Mouse (Mus musculus): ENCODE data around the gene Car6. TPM values are rescaled to one million over a fixed set of nuclear protein-coding genes. Genes with fewer than 3 reads are reported as not detected.

The Car6 gene
- polyA plus RNA-seq, 1 experiment = 52.7 TPM

- no peaks in the 10 kb centered on the region for H3K36me3 ChIP-seq (ENCODE audit: control insufficient read depth, insufficient read depth)
- H3ac ChIP-seq (ENCODE audit: control insufficient read depth, insufficient read length) = no peak overlapping the region
- H3K4me2 ChIP-seq (ENCODE audit: low read depth) = no peak overlapping the region
- TF ChIP-seq SRF (IDR thresholded peaks at IDR 0.05; ENCODE audit: control insufficient read depth, insufficient read length, low read depth) = no peak
- no peak for TF ChIP-seq TCF3 (IDR thresholded peaks at IDR 0.05; ENCODE audit: insufficient read length, low read depth)
- no peak for TF ChIP-seq MAX (IDR thresholded peaks at IDR 0.05; ENCODE audit: low read depth)
- TF ChIP-seq POLR2AphosphoS2 (IDR thresholded peaks at IDR 0.05; ENCODE audit: insufficient read length, low read depth) = no peak
- TF ChIP-seq POLR2A (IDR thresholded peaks at IDR 0.05; ENCODE audit: insufficient read length, low read depth) = no peak
- no peak for TF ChIP-seq USF1 (IDR thresholded peaks at IDR 0.05; ENCODE audit: low read depth)
- no peak for TF ChIP-seq MYOG (IDR thresholded peaks at IDR 0.05; ENCODE audit: control insufficient read depth in 1 of 3, insufficient read depth in 1 of 3, insufficient read length in 2 of 3, low read depth in 2 of 3)
- TF ChIP-seq MYOD1 (IDR thresholded peaks at IDR 0.05; ENCODE audit: control insufficient read depth in 1 of 3, insufficient read length in 2 of 3, low read depth in 2 of 3) = no peak
- no peak for TF ChIP-seq E2F4 (IDR thresholded peaks at IDR 0.05; ENCODE audit: insufficient read depth)
- TF ChIP-seq CEBPB (IDR thresholded peaks at IDR 0.05; ENCODE audit: insufficient read depth, poor library complexity, severe bottlenecking) = no peak
- no peak for TF ChIP-seq TCF12 (IDR thresholded peaks at IDR 0.05; ENCODE audit: insufficient read depth, poor library complexity, severe bottlenecking)
- no peak for TF ChIP-seq REST (IDR thresholded peaks at IDR 0.05; ENCODE audit: insufficient read depth, insufficient read length)
- H3K27me3 ChIP-seq (ENCODE audit: control insufficient read depth, insufficient read depth, insufficient read length) = peaks cover 15% of the 10 kb centered on the region
- no peak overlapping the region for H3K4me3 ChIP-seq
- no peaks in the 10 kb centered on the region for H3K79me2 ChIP-seq (ENCODE audit: control insufficient read depth, insufficient read depth)
Observed at GRCm38 (mm10) chr4:150159458-150159857, 41.7 kb downstream of the Car6 start.

GRCm38 (mm10) chr4:150157348-150157882 lies 43.7 kb downstream of the Car6 start:
- peaks cover 14% of the 10 kb centered on the region for H3K27me3 ChIP-seq (ENCODE audit: control insufficient read depth, insufficient read depth, insufficient read length)
- TF ChIP-seq MAX (IDR thresholded peaks at IDR 0.05; ENCODE audit: low read depth) (no peak), E2F4 (IDR thresholded peaks at IDR 0.05; ENCODE audit: insufficient read depth) (no peak), TCF12 (IDR thresholded peaks at IDR 0.05; ENCODE audit: insufficient read depth, poor library complexity, severe bottlenecking) (no peak), POLR2AphosphoS2 (IDR thresholded peaks at IDR 0.05; ENCODE audit: insufficient read length, low read depth) (no peak), MYOD1 (IDR thresholded peaks at IDR 0.05; ENCODE audit: control insufficient read depth in 1 of 3, insufficient read length in 2 of 3, low read depth in 2 of 3) (no peak), MYOG (IDR thresholded peaks at IDR 0.05; ENCODE audit: control insufficient read depth in 1 of 3, insufficient read depth in 1 of 3, insufficient read length in 2 of 3, low read depth in 2 of 3) (no peak), SRF (IDR thresholded peaks at IDR 0.05; ENCODE audit: control insufficient read depth, insufficient read length, low read depth) (no peak), CEBPB (IDR thresholded peaks at IDR 0.05; ENCODE audit: insufficient read depth, poor library complexity, severe bottlenecking) (no peak), TCF3 (IDR thresholded peaks at IDR 0.05; ENCODE audit: insufficient read length, low read depth) (no peak), POLR2A (IDR thresholded peaks at IDR 0.05; ENCODE audit: insufficient read length, low read depth) (no peak), REST (IDR thresholded peaks at IDR 0.05; ENCODE audit: insufficient read depth, insufficient read length) (no peak), USF1 (IDR thresholded peaks at IDR 0.05; ENCODE audit: low read depth) (no peak)
- H3K4me2 ChIP-seq (ENCODE audit: low read depth) = no peak overlapping the region
- H3K4me3 ChIP-seq = no peak overlapping the region
- no peak overlapping the region for H3ac ChIP-seq (ENCODE audit: control insufficient read depth, insufficient read length)
- no peaks in the 10 kb centered on the region for H3K36me3 ChIP-seq (ENCODE audit: control insufficient read depth, insufficient read depth)
- H3K79me2 ChIP-seq (ENCODE audit: control insufficient read depth, insufficient read depth) = no peaks in the 10 kb centered on the region

GRCm38 (mm10) chr4:150155731-150156130 lies 45.4 kb downstream of the Car6 start:
- Histone ChIP-seq H3K4me3 (no peak overlapping the region), H3K79me2 (ENCODE audit: control insufficient read depth, insufficient read depth) (no peaks in the 10 kb centered on the region), H3K36me3 (ENCODE audit: control insufficient read depth, insufficient read depth) (no peaks in the 10 kb centered on the region), H3K4me2 (ENCODE audit: low read depth) (no peak overlapping the region), H3K27me3 (ENCODE audit: control insufficient read depth, insufficient read depth, insufficient read length) (peaks cover 14% of the 10 kb centered on the region), H3ac (ENCODE audit: control insufficient read depth, insufficient read length) (no peak overlapping the region)
- no peak for TF ChIP-seq CEBPB (IDR thresholded peaks at IDR 0.05; ENCODE audit: insufficient read depth, poor library complexity, severe bottlenecking)
- no peak for TF ChIP-seq MYOG (IDR thresholded peaks at IDR 0.05; ENCODE audit: control insufficient read depth in 1 of 3, insufficient read depth in 1 of 3, insufficient read length in 2 of 3, low read depth in 2 of 3)
- no peak for TF ChIP-seq POLR2A (IDR thresholded peaks at IDR 0.05; ENCODE audit: insufficient read length, low read depth)
- TF ChIP-seq REST (IDR thresholded peaks at IDR 0.05; ENCODE audit: insufficient read depth, insufficient read length) = no peak
- TF ChIP-seq TCF12 (IDR thresholded peaks at IDR 0.05; ENCODE audit: insufficient read depth, poor library complexity, severe bottlenecking) = no peak
- no peak for TF ChIP-seq E2F4 (IDR thresholded peaks at IDR 0.05; ENCODE audit: insufficient read depth)
- no peak for TF ChIP-seq MAX (IDR thresholded peaks at IDR 0.05; ENCODE audit: low read depth)
- TF ChIP-seq SRF (IDR thresholded peaks at IDR 0.05; ENCODE audit: control insufficient read depth, insufficient read length, low read depth) = no peak
- no peak for TF ChIP-seq TCF3 (IDR thresholded peaks at IDR 0.05; ENCODE audit: insufficient read length, low read depth)
- TF ChIP-seq MYOD1 (IDR thresholded peaks at IDR 0.05; ENCODE audit: control insufficient read depth in 1 of 3, insufficient read length in 2 of 3, low read depth in 2 of 3) = no peak
- no peak for TF ChIP-seq POLR2AphosphoS2 (IDR thresholded peaks at IDR 0.05; ENCODE audit: insufficient read length, low read depth)
- TF ChIP-seq USF1 (IDR thresholded peaks at IDR 0.05; ENCODE audit: low read depth) = no peak

GRCm38 (mm10) chr4:150155301-150155700 lies 45.8 kb downstream of the Car6 start:
- Histone ChIP-seq H3K79me2 (ENCODE audit: control insufficient read depth, insufficient read depth) (no peaks in the 10 kb centered on the region), H3K4me2 (ENCODE audit: low read depth) (no peak overlapping the region), H3K36me3 (ENCODE audit: control insufficient read depth, insufficient read depth) (no peaks in the 10 kb centered on the region), H3K4me3 (no peak overlapping the region), H3K27me3 (ENCODE audit: control insufficient read depth, insufficient read depth, insufficient read length) (peaks cover 14% of the 10 kb centered on the region), H3ac (ENCODE audit: control insufficient read depth, insufficient read length) (no peak overlapping the region)
- TF ChIP-seq MYOD1 (IDR thresholded peaks at IDR 0.05; ENCODE audit: control insufficient read depth in 1 of 3, insufficient read length in 2 of 3, low read depth in 2 of 3) = no peak
- no peak for TF ChIP-seq CEBPB (IDR thresholded peaks at IDR 0.05; ENCODE audit: insufficient read depth, poor library complexity, severe bottlenecking)
- TF ChIP-seq SRF (IDR thresholded peaks at IDR 0.05; ENCODE audit: control insufficient read depth, insufficient read length, low read depth) = no peak
- no peak for TF ChIP-seq TCF12 (IDR thresholded peaks at IDR 0.05; ENCODE audit: insufficient read depth, poor library complexity, severe bottlenecking)
- TF ChIP-seq POLR2AphosphoS2 (IDR thresholded peaks at IDR 0.05; ENCODE audit: insufficient read length, low read depth) = no peak
- no peak for TF ChIP-seq MYOG (IDR thresholded peaks at IDR 0.05; ENCODE audit: control insufficient read depth in 1 of 3, insufficient read depth in 1 of 3, insufficient read length in 2 of 3, low read depth in 2 of 3)
- TF ChIP-seq POLR2A (IDR thresholded peaks at IDR 0.05; ENCODE audit: insufficient read length, low read depth) = no peak
- TF ChIP-seq E2F4 (IDR thresholded peaks at IDR 0.05; ENCODE audit: insufficient read depth) = no peak
- TF ChIP-seq TCF3 (IDR thresholded peaks at IDR 0.05; ENCODE audit: insufficient read length, low read depth) = no peak
- no peak for TF ChIP-seq REST (IDR thresholded peaks at IDR 0.05; ENCODE audit: insufficient read depth, insufficient read length)
- TF ChIP-seq MAX (IDR thresholded peaks at IDR 0.05; ENCODE audit: low read depth) = no peak
- no peak for TF ChIP-seq USF1 (IDR thresholded peaks at IDR 0.05; ENCODE audit: low read depth)
